Mouse (Mus musculus) brain, embryonic 14.5 days (tissue): ENCODE measurements around the gene Gpr176.

Source experiments
- CTCF ChIP-seq: fragments of 200-500 bp; IDR thresholded peaks from 2 replicates; pipeline ENCODE4 v1.5.1; 2012; ENCODE audit warnings: inconsistent platforms, mild to moderate bottlenecking, moderate library complexity, borderline replicate concordance; ENCODE audit not compliant: insufficient read depth, insufficient read length; ENCODE audit errors: extremely low read depth
- POLR2A ChIP-seq: fragments of 200-500 bp; IDR thresholded peaks from 2 replicates; pipeline ENCODE4 v1.6.1; 2012; ENCODE audit warnings: mild to moderate bottlenecking, inconsistent platforms, borderline replicate concordance; ENCODE audit not compliant: poor library complexity, insufficient read depth, insufficient read length, severe bottlenecking; ENCODE audit errors: extremely low read depth

DNA sequence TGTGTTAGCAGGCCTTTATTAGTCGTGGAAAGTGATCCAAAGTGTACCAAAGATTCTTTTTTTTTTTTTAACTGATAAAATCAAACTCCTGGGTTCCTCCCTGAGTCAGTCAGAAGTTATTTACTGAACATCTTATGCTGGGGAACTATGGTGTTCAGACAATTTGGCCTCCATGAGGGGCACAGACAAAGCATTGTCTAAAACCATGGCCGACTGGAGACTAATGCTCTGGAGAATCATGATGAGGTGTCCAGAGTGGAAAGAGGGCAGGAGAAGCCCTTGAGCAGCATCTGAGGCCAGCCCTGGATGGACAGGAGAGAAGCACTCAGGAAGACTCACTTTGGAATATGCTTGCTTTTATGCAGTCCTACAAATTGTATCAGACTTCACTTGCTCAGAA, 33.6 kb upstream of the Gpr176 start:
- no peak for TF ChIP-seq POLR2A
- no peak for TF ChIP-seq CTCF
